Mouse (Mus musculus): ENCODE results near the gene Arhgdib.

DNA sequence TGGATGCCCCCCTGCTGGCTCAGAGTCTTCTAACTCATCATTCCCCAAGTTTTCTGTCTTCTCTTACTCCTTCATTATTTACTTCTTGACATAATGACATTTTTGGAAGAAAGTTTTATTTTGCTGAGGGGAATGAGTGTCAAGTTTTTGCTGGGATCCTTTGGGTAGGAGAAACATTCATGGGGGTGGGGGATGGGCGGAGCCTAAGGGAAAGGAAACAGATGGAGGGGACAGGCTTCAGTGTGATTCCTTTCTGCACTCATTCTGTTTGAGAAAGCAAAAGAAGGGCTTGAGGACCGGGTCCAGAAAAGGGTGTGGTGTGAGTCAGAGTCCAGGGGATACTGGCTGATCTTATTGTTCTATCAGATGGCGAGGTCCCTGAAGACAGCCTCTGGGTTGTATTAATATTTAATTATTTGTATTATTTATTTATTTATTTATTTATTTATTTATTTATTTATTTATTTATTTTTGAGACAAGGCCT, 58.2 kb downstream of the Arhgdib start:
- no peak for TF ChIP-seq CHD2 (IDR thresholded peaks at IDR 0.05; ENCODE audit: low read depth, low read length)
- TF ChIP-seq ZNF384 (IDR thresholded peaks at IDR 0.05; ENCODE audit: low read depth, low read length), result no peak
- no peak for TF ChIP-seq ZC3H11A (IDR thresholded peaks at IDR 0.05; ENCODE audit: borderline replicate concordance, low read depth, low read length)
- TF ChIP-seq HCFC1 (IDR thresholded peaks at IDR 0.05; ENCODE audit: borderline replicate concordance, insufficient read depth, low read length), result no peak

Data from ES-E14 (cell line).